Comparison of ENCODE assay signal across 19 mouse cellular contexts in the genomic region with DNA sequence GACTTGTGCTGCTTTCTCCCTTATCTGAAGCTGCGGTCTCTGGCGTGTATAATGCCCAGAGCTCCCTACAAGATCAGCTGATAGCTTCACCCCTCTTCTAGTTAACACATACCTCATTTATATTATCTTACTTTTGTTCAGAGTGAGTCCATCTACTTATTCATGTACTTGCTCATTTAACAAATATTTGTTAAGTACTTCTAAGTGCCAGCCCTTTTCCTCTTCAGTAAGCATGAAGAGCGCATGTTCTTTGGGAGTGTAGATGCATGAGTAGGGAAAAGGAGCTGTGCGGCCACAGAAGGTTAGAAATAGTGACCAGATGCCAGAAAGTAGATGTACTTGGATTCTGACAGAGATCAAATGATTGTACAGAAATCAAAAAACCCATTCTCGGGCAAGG.
"Had no signal": no experiment of that assay in that cellular context is flagged by ENCODE, and none has a peak within 500 bp of the region (broad histone marks: within the 10 kb centered on the region; RNA-seq: fewer than 3 reads in every experiment).

No protein-coding gene starts in this region.

- H3K27me3 ChIP-seq: liver, embryonic 12.5 days; midbrain, embryonic 12.5 days; neural tube, embryonic 13.5 days; neural tube, embryonic 15.5 days had no signal

- H3K4me1 ChIP-seq: liver, embryonic 12.5 days; midbrain, embryonic 10.5 days; midbrain, embryonic 12.5 days; neural tube, embryonic 15.5 days had no signal

- H3K27ac ChIP-seq: liver, embryonic 12.5 days; liver, embryonic 14.5 days; midbrain, embryonic 10.5 days; midbrain, embryonic 12.5 days; neural tube, embryonic 13.5 days; neural tube, embryonic 15.5 days had no signal

- H3K9ac ChIP-seq: liver, embryonic 12.5 days; liver, embryonic 14.5 days; lung, embryonic 14.5 days; midbrain, embryonic 12.5 days; neural tube, embryonic 13.5 days; neural tube, embryonic 15.5 days had no signal

- DNase-seq: lung, embryonic 14.5 days; lung, postnatal 4 days; midbrain, embryonic 14.5 days; retina, postnatal 1 day; right cerebral cortex, adult 18-20 months; right cerebral cortex, postnatal 25 days; right cerebral cortex, postnatal 4 days; spleen, adult 18-20 months; thymus, adult 18-20 months; thymus, postnatal 14 days; thymus, postnatal 36 days had no signal

- H3K36me3 ChIP-seq: liver, embryonic 12.5 days; midbrain, embryonic 12.5 days; neural tube, embryonic 13.5 days; neural tube, embryonic 15.5 days had no signal

- H3K4me2 ChIP-seq: liver, embryonic 12.5 days; lung, embryonic 14.5 days; midbrain, embryonic 12.5 days; neural tube, embryonic 13.5 days; neural tube, embryonic 15.5 days had no signal

- H3K4me3 ChIP-seq: liver, embryonic 12.5 days; midbrain, embryonic 10.5 days; midbrain, embryonic 12.5 days; myocyte; neural tube, embryonic 13.5 days; neural tube, embryonic 15.5 days had no signal

- H3K9me3 ChIP-seq: liver, embryonic 12.5 days; midbrain, embryonic 10.5 days; midbrain, embryonic 12.5 days; neural tube, embryonic 13.5 days; neural tube, embryonic 15.5 days had no signal

- ATAC-seq: liver, embryonic 12.5 days; midbrain, embryonic 16.5 days had no signal
